Mouse (Mus musculus): ENCODE results near the gene Il20.

DNA sequence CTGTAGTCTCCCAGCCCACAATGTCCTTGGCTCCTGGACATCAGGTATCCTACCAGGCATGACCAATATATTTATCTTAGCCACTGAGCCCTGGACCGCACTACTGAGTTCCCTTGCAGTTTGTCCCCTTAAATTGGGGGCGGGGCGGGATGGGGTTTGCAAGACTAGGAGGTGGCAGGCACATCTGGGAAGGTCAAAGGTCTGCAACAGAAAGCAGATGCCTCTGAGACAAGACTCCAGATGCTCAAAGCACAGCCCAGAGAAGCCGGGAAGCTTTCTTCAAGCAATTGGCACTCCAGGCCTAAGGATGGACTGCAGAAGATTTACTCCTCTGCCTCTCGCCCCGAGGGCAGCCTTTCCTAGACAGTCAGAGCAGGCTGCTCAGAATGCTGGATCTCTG lies 25.1 kb upstream of the Il20 start:
- TF ChIP-seq CTCF (IDR thresholded peaks at IDR 0.05; ENCODE audit: low read depth) (no peak), EP300 (IDR thresholded peaks at IDR 0.05; ENCODE audit: low read depth) (no peak)

Measured in liver, embryonic 14.5 days (tissue).